Mouse (Mus musculus) kidney, embryonic 14.5 days (tissue): ENCODE data around the gene Spata17. TPM values are rescaled to one million over a fixed set of nuclear protein-coding genes. Genes with fewer than 3 reads are reported as not detected.

Experiments used
- ATAC-seq: fragments of 200-750 bp; cut with Nextera tagmentation; 2 replicates; pipeline ENCODE4 v1.8.0; 2017; ENCODE audit warnings: moderate number of reproducible peaks, mild to moderate bottlenecking, moderate TSS enrichment, moderate library complexity; ENCODE audit not compliant: low FRiP score, low TSS enrichment
- H3K27ac ChIP-seq: fragments of 300-500 bp; sonication (generic); 2 replicates; pipeline ENCODE4 v1.5.1; 2014; ENCODE audit warnings: low read depth, mild to moderate bottlenecking, low read length, moderate library complexity, mixed read lengths
- H3K27me3 ChIP-seq: fragments of 300-500 bp; sonication (generic); 2 replicates; pipeline ENCODE4 v1.6.1; 2014; ENCODE audit warnings: mild to moderate bottlenecking, low read length; ENCODE audit not compliant: control insufficient read depth, insufficient read depth
- H3K36me3 ChIP-seq: fragments of 300-500 bp; sonication (generic); 2 replicates; pipeline ENCODE4 v1.6.1; 2014; ENCODE audit warnings: low read length, mixed read lengths; ENCODE audit not compliant: control insufficient read depth, insufficient read depth
- H3K4me1 ChIP-seq: fragments of 300-500 bp; sonication (generic); 2 replicates; pipeline ENCODE4 v1.6.1; 2014; ENCODE audit warnings: low read length, mixed read lengths; ENCODE audit not compliant: control insufficient read depth, insufficient read depth
- H3K4me2 ChIP-seq: fragments of 300-500 bp; sonication (generic); replicated peaks from 2 replicates; pipeline ENCODE4 v1.6.1; 2014; ENCODE audit warnings: low read depth, mild to moderate bottlenecking, low read length
- H3K4me3 ChIP-seq: fragments of 300-500 bp; sonication (generic); 2 replicates; pipeline ENCODE4 v1.5.1; 2014; ENCODE audit warnings: mild to moderate bottlenecking, low read length
- H3K9ac ChIP-seq: fragments of 300-500 bp; sonication (generic); 2 replicates; pipeline ENCODE4 v1.6.1; 2014; ENCODE audit warnings: low read depth, mild to moderate bottlenecking, low read length, moderate library complexity
- H3K9me3 ChIP-seq: fragments of 300-500 bp; sonication (generic); 2 replicates; pipeline ENCODE4 v1.6.1; 2016; ENCODE audit warnings: low read length; ENCODE audit not compliant: control insufficient read depth
- WGBS: fragments of 180-500 bp; shearing (Covaris S2); extraction: QIAGEN DNeasy Blood & Tissue Kit; methylation state at CpG from one replicate; pipeline ENCODE4 v1.1.7; 2014; 5-methylcytosine and 5-hydroxymethylcytosine counted together
- polyA plus RNA-seq: library from polyadenylated mRNA; unstranded; fragments of >200 nt; fragmentation: Nextera tagmentation; extraction: Ambion mirVana; gene quantifications from 2 replicates; pipeline ENCODE4 v1.2.1, GENCODE M21; 2014

The Spata17 gene
- polyA plus RNA-seq, 1 experiment from 2014 or later, result 0.84 TPM

GRCm38 (mm10) chr1:187077043-187077334 is 138.3 kb downstream of the Spata17 start:
- H3K27ac ChIP-seq, result no peak overlapping the region

DNA sequence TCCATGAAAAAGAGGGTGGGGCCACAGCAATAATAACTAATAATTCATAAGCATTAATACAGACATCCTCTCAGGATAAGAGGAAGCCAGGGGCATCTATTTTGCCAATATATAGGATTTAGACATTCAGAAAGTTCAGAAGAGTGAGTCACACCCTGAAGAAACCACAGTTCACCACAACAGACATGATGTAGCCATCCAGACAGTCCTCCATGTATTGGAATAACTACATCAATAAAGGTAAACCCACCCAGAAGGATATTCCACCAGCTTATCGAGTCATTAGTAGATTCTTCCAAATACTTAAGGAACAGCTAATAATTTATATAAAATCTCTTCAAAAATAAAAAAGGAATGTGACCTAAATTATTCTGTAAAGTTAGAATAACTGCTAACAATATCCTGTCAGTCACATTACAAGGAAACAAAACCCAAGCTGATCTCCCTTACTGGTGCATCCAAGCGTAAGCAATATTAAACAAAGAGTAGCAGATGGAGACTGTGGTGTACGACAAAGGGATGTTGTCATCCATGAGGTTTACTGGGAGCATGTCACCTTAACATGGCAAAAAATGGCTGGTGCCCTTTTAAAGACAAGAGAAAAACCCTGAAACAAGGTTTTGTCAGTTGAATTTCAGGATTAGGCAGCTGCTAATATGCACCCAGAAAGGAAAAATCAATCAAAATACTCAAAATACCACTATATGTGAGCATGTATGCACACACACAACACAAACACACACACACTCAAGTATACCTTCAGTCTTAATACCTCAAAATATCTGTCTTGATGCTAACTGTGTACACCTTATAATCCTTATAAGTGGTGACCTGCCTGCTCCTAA is 138.8 kb downstream of the Spata17 start:
- no peak overlapping the region for H3K27ac ChIP-seq
- no peak overlapping the region for H3K4me3 ChIP-seq
- no peaks in the 10 kb centered on the region for H3K27me3 ChIP-seq
- no peak overlapping the region for H3K4me2 ChIP-seq
- H3K9ac ChIP-seq, result no peak overlapping the region
- no peaks in the 10 kb centered on the region for H3K36me3 ChIP-seq
- WGBS, result 71% methylated on average over 3 of the region's 3 CpGs
- ATAC-seq, result no peak
- no peaks in the 10 kb centered on the region for H3K4me1 ChIP-seq
- no peaks in the 10 kb centered on the region for H3K9me3 ChIP-seq

More at GRCm38 (mm10) chr1:187077043-187077334, 138.3 kb downstream of the Spata17 start:
- H3K36me3 ChIP-seq, result no peaks in the 10 kb centered on the region
- H3K9me3 ChIP-seq, result no peaks in the 10 kb centered on the region
- WGBS, result 62% methylated on average over 3 of the region's 3 CpGs
- no peak overlapping the region for H3K4me2 ChIP-seq
- ATAC-seq, result no peak
- H3K4me1 ChIP-seq, result no peaks in the 10 kb centered on the region
- no peak overlapping the region for H3K4me3 ChIP-seq
- H3K27me3 ChIP-seq, result no peaks in the 10 kb centered on the region
- no peak overlapping the region for H3K9ac ChIP-seq

GRCm38 (mm10) chr1:187059874-187060273 is 155.4 kb downstream of the Spata17 start:
- no peaks in the 10 kb centered on the region for H3K36me3 ChIP-seq
- 96% methylated on average over 1 of the region's 1 CpGs for WGBS
- H3K9ac ChIP-seq, result no peak overlapping the region
- H3K4me3 ChIP-seq, result no peak overlapping the region
- no peaks in the 10 kb centered on the region for H3K9me3 ChIP-seq
- no peak overlapping the region for H3K4me2 ChIP-seq
- H3K27me3 ChIP-seq, result no peaks in the 10 kb centered on the region
- ATAC-seq, result no peak
- H3K27ac ChIP-seq, result no peak overlapping the region
- H3K4me1 ChIP-seq, result no peaks in the 10 kb centered on the region

DNA sequence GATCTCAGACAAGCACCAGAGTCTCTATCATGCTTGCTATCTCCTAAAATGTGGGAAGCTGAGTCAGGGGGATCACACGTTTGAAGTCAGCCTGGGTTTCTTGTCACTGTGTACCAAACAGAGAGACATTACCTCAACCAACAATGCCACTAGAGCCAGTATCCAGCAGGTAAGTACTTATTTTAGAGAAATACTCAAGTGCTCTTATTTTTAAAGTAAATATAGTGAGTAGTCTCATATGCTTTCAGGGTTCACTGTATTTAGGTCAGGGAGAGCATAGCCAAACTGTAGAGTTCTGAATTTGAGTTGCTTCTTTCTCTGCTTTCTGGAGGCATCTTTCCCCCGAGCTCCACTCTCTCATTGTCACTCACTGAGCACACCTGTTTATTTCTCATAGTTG is 160.9 kb downstream of the Spata17 start:
- H3K27ac ChIP-seq, result no peak overlapping the region
- no peaks in the 10 kb centered on the region for H3K9me3 ChIP-seq
- no peak overlapping the region for H3K4me2 ChIP-seq
- H3K27me3 ChIP-seq, result no peaks in the 10 kb centered on the region
- no peaks in the 10 kb centered on the region for H3K4me1 ChIP-seq
- no peaks in the 10 kb centered on the region for H3K36me3 ChIP-seq
- no peak for ATAC-seq
- no peak overlapping the region for H3K4me3 ChIP-seq
- no peak overlapping the region for H3K9ac ChIP-seq
- 88% methylated on average over 2 of the region's 2 CpGs for WGBS

DNA sequence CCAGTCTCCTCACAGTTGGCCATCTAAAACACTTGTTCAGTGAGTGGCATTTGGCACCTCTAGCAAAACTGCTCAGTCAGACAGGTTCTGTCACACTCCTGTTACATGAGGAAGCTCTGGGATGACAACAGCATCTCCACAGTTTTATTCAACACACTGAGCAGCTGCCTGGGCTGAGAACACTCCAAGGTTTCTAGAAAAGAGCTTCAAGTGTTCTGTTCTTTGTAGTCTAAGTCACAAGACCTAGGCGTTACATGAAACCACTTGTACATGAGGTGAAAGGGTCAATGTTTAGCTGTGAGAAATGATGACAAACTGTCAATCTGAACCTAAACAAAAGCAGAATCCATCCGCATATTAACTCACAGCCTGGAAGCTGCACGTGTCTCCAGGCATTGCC is 161.4 kb downstream of the Spata17 start:
- ATAC-seq, result no peak
- H3K4me1 ChIP-seq, result no peaks in the 10 kb centered on the region
- H3K4me3 ChIP-seq, result no peak overlapping the region
- no peak overlapping the region for H3K4me2 ChIP-seq
- 79% methylated on average over 3 of the region's 3 CpGs for WGBS
- H3K36me3 ChIP-seq, result no peaks in the 10 kb centered on the region
- no peaks in the 10 kb centered on the region for H3K27me3 ChIP-seq
- H3K9ac ChIP-seq, result no peak overlapping the region
- H3K9me3 ChIP-seq, result no peaks in the 10 kb centered on the region
- no peak overlapping the region for H3K27ac ChIP-seq

DNA sequence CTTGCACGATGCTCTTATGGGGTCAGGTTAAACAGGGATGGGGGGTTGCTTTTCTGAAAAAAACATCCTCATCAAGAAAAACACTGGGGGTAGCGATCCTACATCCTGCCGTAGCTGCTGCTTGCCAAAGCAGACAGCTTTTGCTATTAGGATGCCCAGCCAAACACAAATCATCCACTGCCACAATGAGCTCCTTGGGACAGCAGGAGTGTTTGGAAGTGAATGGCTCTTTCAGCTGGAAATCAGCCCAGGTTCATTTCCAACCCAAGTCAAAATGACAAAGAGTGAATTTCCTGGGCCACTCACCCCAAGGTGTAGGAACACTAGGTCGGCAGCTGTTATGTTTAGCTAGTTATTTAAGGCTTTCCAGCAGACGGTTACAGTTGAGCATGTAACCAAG is 162.7 kb downstream of the Spata17 start:
- no peak overlapping the region for H3K4me2 ChIP-seq

DNA sequence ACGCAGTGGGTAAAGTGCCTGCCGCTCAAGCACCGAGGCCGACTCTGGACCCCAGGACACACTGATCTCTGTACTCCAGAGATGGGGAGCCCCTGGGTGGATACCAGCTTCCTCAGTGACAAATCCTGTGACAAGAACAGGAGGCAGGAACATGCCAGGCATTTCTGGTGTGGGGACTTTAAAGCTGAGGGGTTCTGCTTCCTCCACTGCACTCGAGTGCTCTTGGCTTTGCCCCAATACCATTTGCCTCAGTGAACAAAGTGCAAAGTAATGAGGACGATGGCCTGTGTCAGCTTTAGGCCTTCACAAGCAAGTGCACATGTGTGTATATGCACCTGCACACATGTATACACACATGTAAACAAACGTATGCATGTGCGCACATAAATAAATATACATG is 164.0 kb downstream of the Spata17 start:
- 88% methylated on average over 8 of the region's 8 CpGs for WGBS
- Histone ChIP-seq H3K36me3 (no peaks in the 10 kb centered on the region), H3K27ac (no peak overlapping the region), H3K4me1 (no peaks in the 10 kb centered on the region), H3K9me3 (no peaks in the 10 kb centered on the region), H3K9ac (no peak overlapping the region), H3K4me3 (no peak overlapping the region), H3K4me2 (no peak overlapping the region), H3K27me3 (no peaks in the 10 kb centered on the region)
- ATAC-seq, result no peak

More for the DNA sequence above, 162.7 kb downstream of the Spata17 start:
- no peak overlapping the region for H3K4me3 ChIP-seq
- H3K9me3 ChIP-seq, result no peaks in the 10 kb centered on the region
- H3K27me3 ChIP-seq, result no peaks in the 10 kb centered on the region
- ATAC-seq, result no peak
- H3K36me3 ChIP-seq, result no peaks in the 10 kb centered on the region
- no peaks in the 10 kb centered on the region for H3K4me1 ChIP-seq
- H3K27ac ChIP-seq, result no peak overlapping the region
- WGBS, result 40% methylated on average over 5 of the region's 5 CpGs
- no peak overlapping the region for H3K9ac ChIP-seq

DNA sequence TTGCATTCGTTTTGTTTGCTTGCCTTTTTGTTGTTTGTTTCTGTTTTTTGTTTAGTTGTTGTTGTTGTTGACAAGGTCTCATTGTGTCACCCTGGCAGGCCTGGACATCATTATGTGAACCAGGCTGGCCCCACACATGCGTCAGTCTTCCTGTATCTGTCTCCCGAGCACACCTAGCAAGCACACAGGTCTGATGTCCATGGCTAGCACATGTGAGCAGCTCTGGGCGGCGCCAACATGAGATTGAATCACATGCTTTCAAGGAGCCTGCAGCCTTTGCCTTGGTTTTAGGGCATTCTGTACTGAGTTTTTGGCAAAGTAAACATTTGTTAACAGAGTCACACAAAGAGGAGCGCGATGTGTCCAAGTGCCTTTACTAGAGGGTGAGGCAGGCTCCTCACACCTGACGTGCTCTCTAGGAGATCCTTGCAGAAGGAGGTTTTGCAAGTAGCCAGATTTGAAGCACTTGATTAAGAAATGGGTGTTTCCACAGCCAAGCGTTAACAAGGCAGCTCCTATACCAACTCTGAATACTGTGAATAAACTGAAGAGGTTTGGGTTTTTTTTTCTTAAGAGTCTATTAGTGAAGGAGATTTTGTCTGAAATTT is 166.5 kb downstream of the Spata17 start:
- no peaks in the 10 kb centered on the region for H3K9me3 ChIP-seq
- 93% methylated on average over 9 of the region's 9 CpGs for WGBS
- no peaks in the 10 kb centered on the region for H3K36me3 ChIP-seq
- no peak overlapping the region for H3K4me3 ChIP-seq
- no peak overlapping the region for H3K9ac ChIP-seq
- no peak for ATAC-seq
- H3K4me2 ChIP-seq, result no peak overlapping the region
- H3K4me1 ChIP-seq, result no peaks in the 10 kb centered on the region
- no peaks in the 10 kb centered on the region for H3K27me3 ChIP-seq
- H3K27ac ChIP-seq, result no peak overlapping the region

- no peak overlapping the region for H3K9ac ChIP-seq
- no peaks in the 10 kb centered on the region for H3K9me3 ChIP-seq
- 43% methylated on average over 6 of the region's 6 CpGs for WGBS
- no peaks in the 10 kb centered on the region for H3K27me3 ChIP-seq
- H3K4me1 ChIP-seq, result no peaks in the 10 kb centered on the region
- no peak for ATAC-seq
- no peak overlapping the region for H3K4me2 ChIP-seq
- no peak overlapping the region for H3K27ac ChIP-seq
- H3K4me3 ChIP-seq, result no peak overlapping the region
- no peaks in the 10 kb centered on the region for H3K36me3 ChIP-seq
These were observed 170.5 kb downstream of the Spata17 start for GRCm38 (mm10) chr1:187044726-187045125.
